Mouse (Mus musculus): ENCODE measurements around the gene Olfr282. TPM values are rescaled to one million over a fixed set of nuclear protein-coding genes. Genes with fewer than 3 reads are reported as not detected.
"Not testable (repeated sequence)": the region's sequence is repeated elsewhere in the genome, so short reads cannot be mapped to it uniquely, and the experiment has no call there.

Olfr282 gene
- polyA plus RNA-seq (2016; fragmentation: Nextera tagmentation; extraction: Ambion mirVana) = not detected in 2 replicates

DNA sequence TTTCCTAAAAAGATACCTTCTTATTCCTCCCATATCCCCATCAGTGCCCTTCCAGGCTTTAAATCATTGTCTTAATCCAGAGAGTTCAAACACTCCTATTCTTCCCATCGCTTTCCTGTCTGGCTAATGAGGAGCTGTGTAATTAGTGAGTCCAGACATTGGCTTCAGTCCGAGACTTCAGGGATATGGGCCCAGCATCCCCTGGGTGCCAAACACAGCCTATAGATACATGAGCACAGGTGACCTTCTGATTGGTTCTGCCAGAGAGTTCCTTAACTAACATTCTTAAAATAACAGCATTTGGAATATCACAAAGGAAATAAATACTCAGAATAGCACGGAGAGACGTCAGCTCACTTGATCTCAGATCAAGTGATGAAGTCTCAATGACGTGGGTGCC lies at the start of gene Olfr282:
TSS of gene Olfr282 (plus strand) at position 301 of the 400 bp plus-strand sequence.
- H3K4me1 ChIP-seq (replicated peaks); H3K9me3 ChIP-seq; H3K4me3 ChIP-seq (replicated peaks); H3K9ac ChIP-seq (replicated peaks); H3K27me3 ChIP-seq; H3K27ac ChIP-seq; H3K36me3 ChIP-seq; H3K4me2 ChIP-seq; ATAC-seq (ENCODE audit: insufficient number of reproducible peaks, insufficient read depth, low FRiP score, low TSS enrichment, low read depth): not testable (repeated sequence)
- WGBS = 86% methylated on average over 5 of the region's 5 CpGs

DNA sequence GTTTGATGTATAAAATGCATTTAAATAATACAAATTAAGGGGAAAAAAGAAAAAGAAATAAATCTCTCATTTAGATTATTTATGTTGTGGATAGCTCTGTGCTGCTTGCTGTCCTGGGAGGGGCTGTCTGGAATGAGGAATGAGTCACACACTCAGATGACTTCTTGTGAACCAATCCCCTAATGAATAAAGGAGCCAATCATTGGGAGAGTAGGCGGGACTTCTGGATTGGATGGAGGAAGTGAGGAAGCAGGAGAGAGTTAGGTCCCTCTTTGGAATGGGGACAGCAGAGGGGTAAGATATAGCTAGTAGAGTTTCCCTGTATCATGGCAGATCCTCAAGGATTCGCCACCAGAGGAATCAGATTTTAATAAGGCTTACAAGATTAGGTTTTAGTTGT lies 43.4 kb upstream of the Olfr282 start:
- Histone ChIP-seq H3K27ac (no peak overlapping the region), H3K9ac (replicated peaks) (no peak overlapping the region), H3K9me3 (no peaks in the 10 kb centered on the region), H3K27me3 (no peaks in the 10 kb centered on the region), H3K4me1 (replicated peaks) (no peaks in the 10 kb centered on the region), H3K36me3 (no peaks in the 10 kb centered on the region), H3K4me3 (replicated peaks) (no peak overlapping the region), H3K4me2 (no peak overlapping the region)
- 71% methylated on average over 2 of the region's 2 CpGs for WGBS
- ATAC-seq (ENCODE audit: insufficient number of reproducible peaks, insufficient read depth, low FRiP score, low TSS enrichment, low read depth) = no peak

GRCm38 (mm10) chr15:98389796-98390195 lies 41.2 kb upstream of the Olfr282 start:
- Histone ChIP-seq H3K4me3 (replicated peaks) (no peak overlapping the region), H3K27me3 (no peaks in the 10 kb centered on the region), H3K9ac (replicated peaks) (no peak overlapping the region), H3K4me2 (no peak overlapping the region), H3K27ac (no peak overlapping the region), H3K36me3 (no peaks in the 10 kb centered on the region), H3K9me3 (0 out of 2 replicates have a peak, but pooled peaks cover under 1% of the 10 kb centered on the region), H3K4me1 (replicated peaks) (no peaks in the 10 kb centered on the region)
- WGBS = 36% methylated on average over 7 of the region's 7 CpGs
- ATAC-seq (ENCODE audit: insufficient number of reproducible peaks, insufficient read depth, low FRiP score, low TSS enrichment, low read depth) = no peak

GRCm38 (mm10) chr15:98391081-98391902 lies 39.7 kb upstream of the Olfr282 start:
- no peaks in the 10 kb centered on the region for H3K4me1 ChIP-seq (replicated peaks)
- no peak for ATAC-seq (ENCODE audit: insufficient number of reproducible peaks, insufficient read depth, low FRiP score, low TSS enrichment, low read depth)
- H3K27me3 ChIP-seq = no peaks in the 10 kb centered on the region
- no peak overlapping the region for H3K9ac ChIP-seq (replicated peaks)
- WGBS = 78% methylated on average over 10 of the region's 10 CpGs
- H3K27ac ChIP-seq = no peak overlapping the region
- no peaks in the 10 kb centered on the region for H3K36me3 ChIP-seq
- H3K4me2 ChIP-seq = no peak overlapping the region
- H3K9me3 ChIP-seq = 0 out of 2 replicates have a peak, but pooled peaks cover 5% of the 10 kb centered on the region
- H3K4me3 ChIP-seq (replicated peaks) = no peak overlapping the region

DNA sequence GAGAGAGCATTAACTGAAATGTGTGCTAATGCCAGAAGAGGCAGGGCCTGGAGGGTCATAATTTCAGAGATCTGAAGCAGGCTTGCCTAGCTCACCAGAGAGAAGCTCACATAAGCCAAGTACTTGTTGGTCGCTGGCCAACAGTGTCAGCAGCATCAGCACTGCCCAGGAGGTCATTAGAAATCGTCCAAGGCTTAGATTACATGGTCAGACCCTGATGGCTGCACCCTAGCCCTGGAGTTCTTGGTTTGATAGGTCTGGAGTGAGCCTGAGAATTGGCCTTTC lies 39.2 kb upstream of the Olfr282 start:
- Histone ChIP-seq H3K36me3 (no peaks in the 10 kb centered on the region), H3K9me3 (0 out of 2 replicates have a peak, but pooled peaks cover 5% of the 10 kb centered on the region), H3K27ac (no peak overlapping the region), H3K9ac (replicated peaks) (no peak overlapping the region), H3K4me2 (no peak overlapping the region), H3K27me3 (no peaks in the 10 kb centered on the region), H3K4me3 (replicated peaks) (no peak overlapping the region), H3K4me1 (replicated peaks) (no peaks in the 10 kb centered on the region)
- no peak for ATAC-seq (ENCODE audit: insufficient number of reproducible peaks, insufficient read depth, low FRiP score, low TSS enrichment, low read depth)
- WGBS = 50% methylated on average over 2 of the region's 2 CpGs

DNA sequence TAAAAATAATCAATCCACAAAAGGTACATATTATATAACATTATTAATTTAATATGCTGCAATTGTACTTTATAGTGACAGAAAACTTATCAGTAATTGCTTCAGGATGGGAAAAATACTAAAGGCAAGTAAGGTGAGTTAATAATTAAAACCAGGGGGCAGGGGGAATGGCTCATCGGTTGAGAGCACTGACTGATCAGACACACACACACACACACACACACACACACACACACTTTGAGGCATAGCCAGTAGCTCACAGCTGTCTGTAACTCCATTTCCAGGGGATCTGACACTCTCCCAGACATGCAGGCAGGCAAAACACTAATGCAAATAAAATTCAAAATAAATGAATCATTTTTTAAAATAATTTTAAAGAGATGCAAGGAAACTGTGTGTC lies 33.9 kb upstream of the Olfr282 start:
- Histone ChIP-seq H3K9me3 (0 out of 2 replicates have a peak, but pooled peaks cover 5% of the 10 kb centered on the region), H3K4me1 (replicated peaks) (no peaks in the 10 kb centered on the region), H3K27ac (no peak overlapping the region), H3K9ac (replicated peaks) (no peak overlapping the region), H3K4me3 (replicated peaks) (no peak overlapping the region), H3K36me3 (no peaks in the 10 kb centered on the region), H3K27me3 (0 out of 2 replicates have a peak, but pooled peaks cover 2% of the 10 kb centered on the region), H3K4me2 (no peak overlapping the region)
- ATAC-seq (ENCODE audit: insufficient number of reproducible peaks, insufficient read depth, low FRiP score, low TSS enrichment, low read depth) = no peak
- WGBS = 40% methylated on average over 1 of the region's 1 CpGs

- ATAC-seq (ENCODE audit: insufficient number of reproducible peaks, insufficient read depth, low FRiP score, low TSS enrichment, low read depth) = no peak
- no peak overlapping the region for H3K4me2 ChIP-seq
- no peak overlapping the region for H3K4me3 ChIP-seq (replicated peaks)
- H3K27me3 ChIP-seq = 0 out of 2 replicates have a peak, but pooled peaks cover 2% of the 10 kb centered on the region
- H3K4me1 ChIP-seq (replicated peaks) = no peaks in the 10 kb centered on the region
- no peak overlapping the region for H3K27ac ChIP-seq
- no peak overlapping the region for H3K9ac ChIP-seq (replicated peaks)
- no peaks in the 10 kb centered on the region for H3K36me3 ChIP-seq
- 91% methylated on average over 10 of the region's 10 CpGs for WGBS
- peaks cover 2% of the 10 kb centered on the region; the same call in 1 of the 2 replicates for H3K9me3 ChIP-seq
Observed at GRCm38 (mm10) chr15:98402356-98402755, 28.7 kb upstream of the Olfr282 start.

DNA sequence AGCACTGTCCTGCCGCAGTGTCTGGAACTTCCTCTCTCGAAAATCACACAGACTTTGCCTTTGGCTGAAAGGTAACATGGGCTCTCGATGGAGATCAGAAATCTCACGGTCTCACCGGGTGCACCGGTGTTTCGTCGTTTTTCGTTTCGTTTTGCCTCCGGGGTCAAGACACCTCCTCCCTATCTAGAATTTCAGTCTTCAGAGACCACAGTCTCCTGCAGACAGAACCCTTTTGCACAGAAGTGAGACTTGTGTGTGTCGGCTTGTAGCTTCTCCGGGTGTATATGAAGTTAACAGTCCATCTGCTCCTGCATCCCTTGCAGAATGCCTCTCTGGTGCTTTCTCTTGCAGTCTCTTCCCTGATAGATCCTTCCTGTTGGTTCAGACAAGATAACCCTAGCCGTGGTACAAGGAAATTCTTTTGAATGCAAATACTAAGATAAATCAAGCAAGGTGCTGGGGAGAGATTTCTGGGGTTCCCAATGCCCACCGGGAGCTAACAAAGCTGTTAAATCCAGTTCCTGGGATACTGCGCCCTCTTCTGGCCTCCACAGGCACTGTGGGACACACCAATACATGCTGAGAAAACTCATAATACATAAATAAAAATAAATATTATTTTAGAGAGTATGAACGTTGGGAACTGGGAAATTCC lies 22.5 kb upstream of the Olfr282 start:
- Histone ChIP-seq H3K27ac (no peak overlapping the region), H3K9ac (replicated peaks) (no peak overlapping the region), H3K9me3 (peaks cover 2% of the 10 kb centered on the region; the same call in 1 of the 2 replicates), H3K4me2 (no peak overlapping the region), H3K4me3 (replicated peaks) (no peak overlapping the region), H3K4me1 (replicated peaks) (no peaks in the 10 kb centered on the region), H3K27me3 (no peaks in the 10 kb centered on the region), H3K36me3 (no peaks in the 10 kb centered on the region)
- no peak for ATAC-seq (ENCODE audit: insufficient number of reproducible peaks, insufficient read depth, low FRiP score, low TSS enrichment, low read depth)
- WGBS = 76% methylated on average over 17 of the region's 17 CpGs

- 92% methylated on average over 2 of the region's 2 CpGs for WGBS
- Histone ChIP-seq H3K9ac (replicated peaks) (no peak overlapping the region), H3K4me1 (replicated peaks) (no peaks in the 10 kb centered on the region), H3K4me3 (replicated peaks) (no peak overlapping the region), H3K36me3 (no peaks in the 10 kb centered on the region), H3K27me3 (no peaks in the 10 kb centered on the region), H3K4me2 (no peak overlapping the region), H3K9me3 (peaks cover 2% of the 10 kb centered on the region; the same call in 1 of the 2 replicates), H3K27ac (no peak overlapping the region)
- ATAC-seq (ENCODE audit: insufficient number of reproducible peaks, insufficient read depth, low FRiP score, low TSS enrichment, low read depth) = no peak
Observed at GRCm38 (mm10) chr15:98409635-98410034, 21.4 kb upstream of the Olfr282 start.

GRCm38 (mm10) chr15:98410249-98410648 lies 20.8 kb upstream of the Olfr282 start:
- no peak for ATAC-seq (ENCODE audit: insufficient number of reproducible peaks, insufficient read depth, low FRiP score, low TSS enrichment, low read depth)
- 91% methylated on average over 9 of the region's 9 CpGs for WGBS

GRCm38 (mm10) chr15:98415996-98416395 lies 15.0 kb upstream of the Olfr282 start:
- no peak overlapping the region for H3K27ac ChIP-seq
- no peak overlapping the region for H3K9ac ChIP-seq (replicated peaks)
- no peaks in the 10 kb centered on the region for H3K4me1 ChIP-seq (replicated peaks)
- H3K9me3 ChIP-seq = no peaks in the 10 kb centered on the region
- no peak overlapping the region for H3K4me2 ChIP-seq
- H3K36me3 ChIP-seq = no peaks in the 10 kb centered on the region
- 79% methylated on average over 4 of the region's 4 CpGs for WGBS
- H3K27me3 ChIP-seq = no peaks in the 10 kb centered on the region
- H3K4me3 ChIP-seq (replicated peaks) = no peak overlapping the region
- ATAC-seq (ENCODE audit: insufficient number of reproducible peaks, insufficient read depth, low FRiP score, low TSS enrichment, low read depth) = no peak

More at GRCm38 (mm10) chr15:98410249-98410648, 20.8 kb upstream of the Olfr282 start:
- Histone ChIP-seq H3K27ac (no peak overlapping the region), H3K36me3 (no peaks in the 10 kb centered on the region), H3K4me3 (replicated peaks) (no peak overlapping the region), H3K4me2 (no peak overlapping the region), H3K4me1 (replicated peaks) (no peaks in the 10 kb centered on the region), H3K9ac (replicated peaks) (no peak overlapping the region), H3K27me3 (no peaks in the 10 kb centered on the region), H3K9me3 (peaks cover 2% of the 10 kb centered on the region; the same call in 1 of the 2 replicates)

Measured in limb, embryonic 12.5 days (tissue).